Mouse (Mus musculus) kidney, postnatal 0 days (tissue): ENCODE measurements at regions not wholly inside any gene's neighbourhood (a gene's known extent, or its start where the extent isn't known, plus 50 kb on each side); places are given as distances from the start of the nearest gene placed in this dataset.

Experiments
- ATAC-seq: fragments of 200-750 bp; cut with Nextera tagmentation; replicated peaks from 2 replicates; pipeline ENCODE4 v1.8.0; 2017; ENCODE audit warnings: low read depth, moderate number of reproducible peaks, moderate TSS enrichment, moderate library complexity; ENCODE audit not compliant: low FRiP score
- DNase-seq: peaks from one replicate; pipeline ENCODE4 v3.0.0-alpha.2; 2016; ENCODE audit warnings: low spot score
- H3K27ac ChIP-seq: fragments of 300-500 bp; sonication (generic); 2 replicates; pipeline ENCODE4 v1.5.1; 2014; ENCODE audit warnings: mild to moderate bottlenecking
- H3K27me3 ChIP-seq: fragments of 300-500 bp; sonication (generic); 2 replicates; pipeline ENCODE4 v1.6.1; 2014; ENCODE audit warnings: low read length, mixed read lengths; ENCODE audit not compliant: insufficient read depth
- H3K36me3 ChIP-seq: fragments of 300-500 bp; sonication (generic); 2 replicates; pipeline ENCODE4 v1.6.1; 2014; ENCODE audit warnings: low read length, mixed read lengths; ENCODE audit not compliant: insufficient read depth
- H3K4me1 ChIP-seq: fragments of 300-500 bp; sonication (generic); replicated peaks from 2 replicates; pipeline ENCODE4 v1.6.1; 2014; ENCODE audit warnings: antibody characterized with exemption, low read length, mixed read lengths; ENCODE audit not compliant: insufficient read depth
- H3K4me2 ChIP-seq: fragments of 300-500 bp; sonication (generic); 2 replicates; pipeline ENCODE4 v1.6.1; 2014; ENCODE audit warnings: mild to moderate bottlenecking, low read length, moderate library complexity, mixed read lengths
- H3K4me3 ChIP-seq: fragments of 300-500 bp; sonication (generic); replicated peaks from 2 replicates; pipeline ENCODE4 v1.5.1; 2014; ENCODE audit warnings: low read depth, low read length
- H3K9ac ChIP-seq: fragments of 300-500 bp; sonication (generic); 2 replicates; pipeline ENCODE4 v1.6.1; 2014; ENCODE audit warnings: low read depth, low read length
- H3K9me3 ChIP-seq: fragments of 300-500 bp; sonication (generic); replicated peaks from 2 replicates; pipeline ENCODE4 v1.6.1; 2016; ENCODE audit warnings: low read length, inconsistent platforms, mixed read lengths
- CTCF ChIP-seq: IDR thresholded peaks from 2 replicates; pipeline ENCODE4 v1.5.1; 2016; ENCODE audit warnings: antibody characterized with exemption, low read depth, mild to moderate bottlenecking, moderate library complexity
- WGBS: fragments of 180-500 bp; shearing (Covaris S2); extraction: QIAGEN DNeasy Blood & Tissue Kit; methylation state at CpG from one replicate; pipeline ENCODE4 v1.1.7; 2014; 5-methylcytosine and 5-hydroxymethylcytosine counted together

GRCm38 (mm10) chr16:24229002-24229607 is 164.2 kb upstream of the Lpp start:
- no peak for ATAC-seq
- no peak overlapping the region for H3K4me3 ChIP-seq
- H3K27ac ChIP-seq: no peak overlapping the region
- H3K9ac ChIP-seq: no peak overlapping the region
- DNase-seq: no peak
- WGBS: 75% methylated on average over 7 of the region's 7 CpGs
- no peak for TF ChIP-seq CTCF
- H3K36me3 ChIP-seq: no peaks in the 10 kb centered on the region
- no peaks in the 10 kb centered on the region for H3K9me3 ChIP-seq
- no peaks in the 10 kb centered on the region for H3K4me1 ChIP-seq
- H3K27me3 ChIP-seq: no peaks in the 10 kb centered on the region
- no peak overlapping the region for H3K4me2 ChIP-seq

GRCm38 (mm10) chr16:24225897-24226296 is 167.4 kb upstream of the Lpp start:
- DNase-seq (no peak), ATAC-seq (no peak)
- H3K27ac ChIP-seq: no peak overlapping the region
- TF ChIP-seq CTCF: no peak
- 80% methylated on average over 4 of the region's 4 CpGs for WGBS
- no peaks in the 10 kb centered on the region for H3K27me3 ChIP-seq
- no peak overlapping the region for H3K4me3 ChIP-seq
- H3K4me1 ChIP-seq: no peaks in the 10 kb centered on the region
- H3K36me3 ChIP-seq: no peaks in the 10 kb centered on the region
- no peak overlapping the region for H3K4me2 ChIP-seq
- no peak overlapping the region for H3K9ac ChIP-seq
- H3K9me3 ChIP-seq: no peaks in the 10 kb centered on the region

GRCm38 (mm10) chr16:24225090-24225489 is 168.2 kb upstream of the Lpp start:
- no peaks in the 10 kb centered on the region for H3K27me3 ChIP-seq

GRCm38 (mm10) chr16:24223901-24224300 is 169.4 kb upstream of the Lpp start:
- DNase-seq: no peak

More at GRCm38 (mm10) chr16:24225090-24225489, 168.2 kb upstream of the Lpp start:
- Histone ChIP-seq H3K4me2 (no peak overlapping the region), H3K36me3 (no peaks in the 10 kb centered on the region), H3K27ac (no peak overlapping the region), H3K4me1 (no peaks in the 10 kb centered on the region), H3K9ac (no peak overlapping the region), H3K4me3 (no peak overlapping the region), H3K9me3 (no peaks in the 10 kb centered on the region)
- ATAC-seq: no peak
- no peak for DNase-seq
- 90% methylated on average over 1 of the region's 1 CpGs for WGBS
- no peak for TF ChIP-seq CTCF

GRCm38 (mm10) chr16:24223527-24223880 is 169.8 kb upstream of the Lpp start:
- H3K27me3 ChIP-seq: no peaks in the 10 kb centered on the region
- DNase-seq (no peak), ATAC-seq (no peak)
- H3K4me3 ChIP-seq: no peak overlapping the region
- H3K9me3 ChIP-seq: no peaks in the 10 kb centered on the region
- H3K9ac ChIP-seq: no peak overlapping the region
- no peak for TF ChIP-seq CTCF
- no peak overlapping the region for H3K27ac ChIP-seq
- WGBS: 43% methylated on average over 2 of the region's 2 CpGs
- no peak overlapping the region for H3K4me2 ChIP-seq
- no peaks in the 10 kb centered on the region for H3K36me3 ChIP-seq
- H3K4me1 ChIP-seq: no peaks in the 10 kb centered on the region

More at GRCm38 (mm10) chr16:24223901-24224300, 169.4 kb upstream of the Lpp start:
- ATAC-seq: no peak
- Histone ChIP-seq H3K27me3 (no peaks in the 10 kb centered on the region), H3K4me1 (no peaks in the 10 kb centered on the region), H3K9ac (no peak overlapping the region), H3K36me3 (no peaks in the 10 kb centered on the region), H3K27ac (no peak overlapping the region), H3K4me3 (no peak overlapping the region), H3K4me2 (no peak overlapping the region), H3K9me3 (no peaks in the 10 kb centered on the region)
- no peak for TF ChIP-seq CTCF

- no peak overlapping the region for H3K4me2 ChIP-seq
- H3K9ac ChIP-seq: no peak overlapping the region
- no peaks in the 10 kb centered on the region for H3K27me3 ChIP-seq
- DNase-seq (no peak), ATAC-seq (no peak)
- no peak overlapping the region for H3K27ac ChIP-seq
- H3K4me1 ChIP-seq: no peaks in the 10 kb centered on the region
- H3K9me3 ChIP-seq: no peaks in the 10 kb centered on the region
- 39% methylated on average over 5 of the region's 5 CpGs for WGBS
- H3K36me3 ChIP-seq: no peaks in the 10 kb centered on the region
- no peak overlapping the region for H3K4me3 ChIP-seq
- no peak for TF ChIP-seq CTCF
Measured at GRCm38 (mm10) chr16:24222759-24223526, 170.4 kb upstream of the Lpp start.
